Mouse (Mus musculus) bone marrow macrophage, adult 2 months (primary cell): ENCODE results near the gene Fam118b.

Source experiments
- CTCF ChIP-seq: IDR thresholded peaks from 2 replicates; pipeline ENCODE4 v1.5.1; 2012; ENCODE audit warnings: low read depth, mild to moderate bottlenecking, low read length, moderate library complexity
- POLR2A ChIP-seq: IDR thresholded peaks from 2 replicates; pipeline ENCODE4 v1.6.1; 2012; ENCODE audit warnings: mild to moderate bottlenecking, low read depth, low read length, borderline replicate concordance

GRCm38 (mm10) chr9:35173331-35173730 is 94.3 kb downstream of the Fam118b start:
- TF ChIP-seq CTCF (no peak), POLR2A (no peak)
